11 mouse cellular contexts compared by ENCODE assay signal in the genomic region with DNA sequence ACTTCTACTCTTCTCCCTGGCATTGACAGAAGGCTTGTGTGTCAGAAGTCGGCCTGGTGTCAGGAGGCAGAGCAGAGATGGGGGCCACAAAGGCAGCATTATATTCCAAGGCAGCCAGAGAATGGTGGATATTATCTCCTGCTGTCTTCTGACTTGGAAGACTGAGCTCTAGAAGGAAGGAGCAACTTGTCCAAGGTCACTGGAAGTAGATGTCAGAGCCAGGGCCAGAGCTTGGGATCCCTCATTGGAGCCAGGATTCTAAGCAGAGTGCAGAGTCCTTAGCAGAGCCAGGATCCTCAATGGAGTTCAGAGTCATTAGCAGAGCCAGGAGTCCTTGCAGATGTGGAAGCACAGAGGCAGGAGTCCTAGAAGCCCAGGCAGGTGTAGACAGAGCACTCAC. TPM values are rescaled to one million over a fixed set of nuclear protein-coding genes. Genes with fewer than 3 reads are reported as not detected.
DNase-seq lines count a peak whose midpoint lies in the region; ATAC-seq lines count a peak whose summit lies in the region.
"Had no signal": no experiment of that assay in that cellular context is flagged by ENCODE, and none has a peak within 500 bp of the region (broad histone marks: within the 10 kb centered on the region; RNA-seq: fewer than 3 reads in every experiment).

No protein-coding gene starts in this region.

- 75% methylated on average over 1 of the region's 1 CpGs for WGBS in kidney, embryonic 14.5 days
- 65% methylated on average over 1 of the region's 1 CpGs for WGBS in heart, embryonic 16.5 days
- WGBS in hindbrain, embryonic 13.5 days: 69% methylated on average over 1 of the region's 1 CpGs

- no peaks in the 10 kb centered on the region for H3K36me3 ChIP-seq in kidney, embryonic 14.5 days (ENCODE audit: control insufficient read depth, insufficient read depth, low read length)
- H3K36me3 ChIP-seq in heart, embryonic 16.5 days (ENCODE audit: control insufficient read depth, insufficient read depth): no peaks in the 10 kb centered on the region
- H3K36me3 ChIP-seq in hindbrain, embryonic 13.5 days: peaks cover 2% of the 10 kb centered on the region
- H3K36me3 ChIP-seq: limb, embryonic 10.5 days had no signal

- no peak for ATAC-seq in kidney, embryonic 14.5 days (ENCODE audit: low FRiP score, low TSS enrichment)
- 0 out of 2 replicates have a peak, but pooled peaks have one; percentile 8 for ATAC-seq in heart, embryonic 16.5 days (replicated peaks; ENCODE audit: extremely low read depth, insufficient read depth, low FRiP score)
- no peak for ATAC-seq in hindbrain, embryonic 13.5 days (ENCODE audit: low FRiP score)
- ATAC-seq: midbrain, embryonic 13.5 days had no signal

- H3K9me3 ChIP-seq in kidney, embryonic 14.5 days (ENCODE audit: control insufficient read depth, low read length): no peaks in the 10 kb centered on the region
- H3K9me3 ChIP-seq in heart, embryonic 16.5 days (replicated peaks; ENCODE audit: control insufficient read depth, low read length): no peaks in the 10 kb centered on the region
- no peaks in the 10 kb centered on the region for H3K9me3 ChIP-seq in hindbrain, embryonic 13.5 days
- H3K9me3 ChIP-seq: limb, embryonic 10.5 days; midbrain, embryonic 13.5 days had no signal

- no peak overlapping the region for H3K9ac ChIP-seq in kidney, embryonic 14.5 days (ENCODE audit: low read depth, low read length)
- 0 out of 2 replicates have a peak overlapping the region, but pooled peaks have one; percentile 23 for H3K9ac ChIP-seq in heart, embryonic 16.5 days (ENCODE audit: low read length)
- no peak overlapping the region for H3K9ac ChIP-seq in hindbrain, embryonic 13.5 days
- H3K9ac ChIP-seq: midbrain, embryonic 13.5 days had no signal

- no peak overlapping the region for H3K4me3 ChIP-seq in kidney, embryonic 14.5 days (ENCODE audit: low read length)
- H3K4me3 ChIP-seq in heart, embryonic 16.5 days (ENCODE audit: low read length): peak overlapping the region; percentile 4
- no peak overlapping the region for H3K4me3 ChIP-seq in hindbrain, embryonic 13.5 days
- H3K4me3 ChIP-seq: limb, embryonic 10.5 days; midbrain, embryonic 13.5 days had no signal

- no peaks in the 10 kb centered on the region for H3K27me3 ChIP-seq in kidney, embryonic 14.5 days (ENCODE audit: control insufficient read depth, insufficient read depth, low read length)
- no peaks in the 10 kb centered on the region for H3K27me3 ChIP-seq in heart, embryonic 16.5 days (ENCODE audit: control insufficient read depth, insufficient read depth, low read length)
- no peaks in the 10 kb centered on the region for H3K27me3 ChIP-seq in hindbrain, embryonic 13.5 days
- H3K27me3 ChIP-seq: CH12.LX; midbrain, embryonic 13.5 days had no signal

- no peak overlapping the region for H3K4me2 ChIP-seq in kidney, embryonic 14.5 days (replicated peaks; ENCODE audit: low read depth, low read length)
- peak overlapping the region; percentile 35 for H3K4me2 ChIP-seq in heart, embryonic 16.5 days (ENCODE audit: low read depth, low read length)
- H3K4me2 ChIP-seq in hindbrain, embryonic 13.5 days: no peak overlapping the region
- H3K4me2 ChIP-seq: midbrain, embryonic 13.5 days had no signal

- no peak overlapping the region for H3K27ac ChIP-seq in kidney, embryonic 14.5 days (ENCODE audit: low read depth, low read length)
- H3K27ac ChIP-seq in heart, embryonic 16.5 days (ENCODE audit: low read length): peak overlapping the region; percentile 47
- H3K27ac ChIP-seq in hindbrain, embryonic 13.5 days: no peak overlapping the region
- H3K27ac ChIP-seq: limb, embryonic 10.5 days; midbrain, embryonic 13.5 days had no signal

- DNase-seq in kidney, adult 11 months: peak; percentile 83
- DNase-seq in adrenal gland, postnatal 36 days: peak; percentile 30 to 58
- peak; percentile 52 for DNase-seq in skeletal muscle tissue, adult 2 months (ENCODE audit: low read depth, low spot score)
- DNase-seq in thymus, postnatal 14 days: no peak
- DNase-seq: thymus, adult 2 months had no signal

- no peaks in the 10 kb centered on the region for H3K4me1 ChIP-seq in kidney, embryonic 14.5 days (ENCODE audit: control insufficient read depth, insufficient read depth, low read length)
- no peaks in the 10 kb centered on the region for H3K4me1 ChIP-seq in heart, embryonic 16.5 days (ENCODE audit: control insufficient read depth, insufficient read depth, low read length)
- H3K4me1 ChIP-seq in hindbrain, embryonic 13.5 days (replicated peaks): no peaks in the 10 kb centered on the region
- H3K4me1 ChIP-seq: limb, embryonic 10.5 days; midbrain, embryonic 13.5 days had no signal

RNA-seq across cellular contexts. Expression of gene Pcbp1, which starts 10.1 kb away (rescaled TPM):
- polyA plus RNA-seq in kidney, embryonic 14.5 days (2014; fragmentation: Nextera tagmentation; extraction: Ambion mirVana): 475 and 492 TPM in 2 replicates
- total RNA-seq in adrenal gland, postnatal 36 days (2021): 100 to 1,000 TPM; 316 to 364 TPM
- polyA plus RNA-seq in heart, embryonic 16.5 days (2015; fragmentation: Nextera tagmentation; extraction: Ambion mirVana): 149 and 264 TPM in 2 replicates
- 268 and 333 TPM in 2 replicates for polyA plus RNA-seq in hindbrain, embryonic 13.5 days (2015; fragmentation: Nextera tagmentation; extraction: Ambion mirVana)
